ENCODE assay signal across 8 mouse cellular contexts in the genomic region with DNA sequence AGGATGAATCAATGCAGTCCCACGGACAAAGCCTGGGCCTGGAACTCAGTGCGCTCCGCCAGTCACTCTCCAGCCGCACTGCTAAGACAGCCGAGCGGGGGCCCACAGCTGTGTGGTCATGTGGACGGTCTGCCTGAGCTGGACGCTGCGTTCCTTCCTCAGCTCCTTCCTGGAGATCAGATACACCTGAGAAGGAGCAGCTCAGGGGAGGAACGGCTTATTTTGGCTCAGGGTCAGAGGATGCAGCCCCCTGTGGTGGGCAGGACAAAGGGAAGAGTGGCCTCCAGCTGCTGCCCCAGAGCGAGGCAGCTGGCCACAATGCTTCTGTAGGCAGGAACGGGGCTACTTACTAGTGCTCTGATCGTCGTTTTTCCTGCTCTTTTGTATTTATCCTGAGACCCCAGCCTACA. TPM values are rescaled to one million over a fixed set of nuclear protein-coding genes. Genes with fewer than 3 reads are reported as not detected.
DNase-seq lines count a peak whose midpoint lies in the region; ATAC-seq lines count a peak whose summit lies in the region.

No protein-coding gene starts in this region.

- 7% methylated on average over 14 of the region's 14 CpGs for WGBS in embryonic facial prominence, embryonic 12.5 days
- WGBS in hindbrain, embryonic 16.5 days, result 8% methylated on average over 14 of the region's 14 CpGs
- WGBS in neural tube, embryonic 11.5 days, result 7% methylated on average over 14 of the region's 14 CpGs

- H3K27me3 ChIP-seq in embryonic facial prominence, embryonic 12.5 days, result no peaks in the 10 kb centered on the region
- H3K27me3 ChIP-seq in hindbrain, embryonic 16.5 days (replicated peaks; ENCODE audit: control insufficient read depth, insufficient read depth, low read length), result no peaks in the 10 kb centered on the region
- no peaks in the 10 kb centered on the region for H3K27me3 ChIP-seq in neural tube, embryonic 11.5 days (ENCODE audit: control insufficient read depth, insufficient read depth, low read length)

- H3K36me3 ChIP-seq in embryonic facial prominence, embryonic 12.5 days, result no peaks in the 10 kb centered on the region
- no peaks in the 10 kb centered on the region for H3K36me3 ChIP-seq in hindbrain, embryonic 16.5 days (ENCODE audit: control insufficient read depth, insufficient read depth, low read length)
- no peaks in the 10 kb centered on the region for H3K36me3 ChIP-seq in neural tube, embryonic 11.5 days (ENCODE audit: control insufficient read depth, insufficient read depth, low read length)

- ATAC-seq in embryonic facial prominence, embryonic 12.5 days (ENCODE audit: insufficient number of reproducible peaks, insufficient read depth, low FRiP score, low TSS enrichment), result no peak
- peak; percentile 75 for ATAC-seq in hindbrain, embryonic 16.5 days
- 0 out of 2 replicates have a peak, but pooled peaks have one; percentile 38 for ATAC-seq in neural tube, embryonic 11.5 days (ENCODE audit: insufficient read depth, low FRiP score, low TSS enrichment)

- H3K4me1 ChIP-seq in embryonic facial prominence, embryonic 12.5 days, result peaks cover 12% of the 10 kb centered on the region; the same call in 1 of the 2 replicates
- peaks cover 6% of the 10 kb centered on the region; the same call in 1 of the 2 replicates for H3K4me1 ChIP-seq in hindbrain, embryonic 16.5 days (ENCODE audit: control insufficient read depth, insufficient read depth, low read depth, low read length)
- H3K4me1 ChIP-seq in neural tube, embryonic 11.5 days (ENCODE audit: control insufficient read depth, insufficient read depth, low read length), result no peaks in the 10 kb centered on the region; the same call in 1 of the 2 replicates

- no peaks in the 10 kb centered on the region for H3K9me3 ChIP-seq in embryonic facial prominence, embryonic 12.5 days
- H3K9me3 ChIP-seq in hindbrain, embryonic 16.5 days (ENCODE audit: control insufficient read depth, low read length), result no peaks in the 10 kb centered on the region
- no peaks in the 10 kb centered on the region; the same call in 1 of the 2 replicates for H3K9me3 ChIP-seq in neural tube, embryonic 11.5 days (ENCODE audit: control insufficient read depth, low read length)

- H3K4me3 ChIP-seq in embryonic facial prominence, embryonic 12.5 days, result peak overlapping the region; percentile 4; the same call in 1 of the 2 replicates
- peak overlapping the region; percentile 20 for H3K4me3 ChIP-seq in hindbrain, embryonic 16.5 days (ENCODE audit: low read length)
- 0 out of 2 replicates have a peak overlapping the region, but pooled peaks have one; percentile 8 for H3K4me3 ChIP-seq in neural tube, embryonic 11.5 days (ENCODE audit: low read depth, low read length)

- H3K27ac ChIP-seq in embryonic facial prominence, embryonic 12.5 days, result no peak overlapping the region
- H3K27ac ChIP-seq in hindbrain, embryonic 16.5 days (ENCODE audit: low read depth, low read length), result no peak overlapping the region
- H3K27ac ChIP-seq in neural tube, embryonic 11.5 days (ENCODE audit: low read depth, low read length), result no peak overlapping the region

- peak overlapping the region; percentile 36 for H3K4me2 ChIP-seq in embryonic facial prominence, embryonic 12.5 days (replicated peaks)
- H3K4me2 ChIP-seq in hindbrain, embryonic 16.5 days (ENCODE audit: low read length), result peak overlapping the region; percentile 46
- H3K4me2 ChIP-seq in neural tube, embryonic 11.5 days (ENCODE audit: low read depth), result peak overlapping the region; percentile 24

- peak overlapping the region; percentile 15; the same call in 1 of the 2 replicates for H3K9ac ChIP-seq in embryonic facial prominence, embryonic 12.5 days
- H3K9ac ChIP-seq in hindbrain, embryonic 16.5 days (ENCODE audit: low read depth, low read length), result peak overlapping the region; percentile 41
- H3K9ac ChIP-seq in neural tube, embryonic 11.5 days (ENCODE audit: low read length), result peak overlapping the region; percentile 37

- DNase-seq in kidney, postnatal 10 days, result peak; percentile 25
- DNase-seq in kidney, postnatal 25 days, result no peak
- DNase-seq in neural tube, embryonic 11.5 days (ENCODE audit: low spot score), result peak; percentile 62
- no peak for DNase-seq in thymus, postnatal 36 days
- no peak for DNase-seq in adipocyte (ENCODE audit: low spot score)
- DNase-seq in lung, adult 18-20 months, result no peak

RNA-seq across cellular contexts. Expression of a gene that starts 51.0 kb away (rescaled TPM):
- polyA plus RNA-seq in embryonic facial prominence, embryonic 12.5 days (2016; fragmentation: Nextera tagmentation; extraction: Ambion mirVana), result 13.2 and 14.1 TPM in 2 replicates
- 4.1 and 5.5 TPM in 2 replicates for polyA plus RNA-seq in hindbrain, embryonic 16.5 days (2015; fragmentation: Nextera tagmentation; extraction: Ambion mirVana)
- polyA plus RNA-seq in neural tube, embryonic 11.5 days (2014; fragmentation: Nextera tagmentation; extraction: Ambion mirVana), result 8.2 and 8.4 TPM in 2 replicates

Comparison
In these comparisons a context has a peak if more than half of its experiments do, and no peak if none do; other contexts are left out.
1. DNase-seq: peak in kidney, postnatal 10 days (single experiment) and neural tube, embryonic 11.5 days (single experiment); none in kidney, postnatal 25 days (0 of 2), thymus, postnatal 36 days (0 of 2), adipocyte (single experiment) and lung, adult 18-20 months (0 of 2).
2. Peak in every context shown above with its lines, with median percentiles within 50 percentile points of each other: H3K4me2 ChIP-seq, H3K4me3 ChIP-seq and H3K9ac ChIP-seq.